Mouse (Mus musculus): ENCODE data around the gene Ncam1.

DNA sequence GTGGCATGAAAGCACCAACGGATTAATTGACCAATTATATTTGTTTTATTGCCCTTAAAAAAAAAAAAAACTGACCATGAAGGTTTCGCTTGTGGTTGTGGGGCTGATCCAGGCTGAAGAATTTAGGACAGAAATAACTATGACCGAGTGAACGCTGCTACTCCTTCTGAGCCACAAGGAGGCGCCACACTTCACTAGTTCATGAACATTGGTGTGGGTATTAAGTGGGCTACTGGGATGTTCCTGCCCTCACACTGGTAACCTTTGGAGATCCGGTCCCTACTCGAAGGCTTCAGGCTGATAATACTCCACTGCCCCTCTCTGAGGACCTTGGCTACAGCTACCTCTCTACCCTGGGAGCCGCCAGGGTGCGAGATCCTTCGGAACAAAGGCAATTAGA is 269.8 kb downstream of the Ncam1 start:
- TF ChIP-seq CTCF (IDR thresholded peaks at IDR 0.05; ENCODE audit: borderline replicate concordance, control insufficient read depth, extremely low read depth, insufficient read depth, low read length, poor library complexity) (no peak), POLR2A (IDR thresholded peaks at IDR 0.05; ENCODE audit: control insufficient read depth, extremely low read depth, insufficient read depth, low read length, poor library complexity) (no peak)

Data from thymus, adult 2 months (tissue).